ENCODE assay signal across 20 mouse cellular contexts in genomic region chr4:141297934-141298333, GRCm38 (mm10). TPM values are rescaled to one million over a fixed set of nuclear protein-coding genes. Genes with fewer than 3 reads are reported as not detected.
"Had no signal": no experiment of that assay in that cellular context is flagged by ENCODE, and none has a peak within 500 bp of the region (broad histone marks: within the 10 kb centered on the region; RNA-seq: fewer than 3 reads in every experiment).

No protein-coding gene starts in this region.

- H3K9me3 ChIP-seq: limb, embryonic 10.5 days; limb, embryonic 13.5 days; liver, embryonic 12.5 days; liver, embryonic 15.5 days; lung, embryonic 15.5 days; megakaryocyte, embryonic 14.5 days; midbrain, embryonic 10.5 days; midbrain, embryonic 13.5 days had no signal

- H3K4me2 ChIP-seq: limb, embryonic 13.5 days; liver, embryonic 12.5 days; liver, embryonic 15.5 days; lung, embryonic 15.5 days; midbrain, embryonic 13.5 days had no signal

- H3K36me3 ChIP-seq: limb, embryonic 10.5 days; limb, embryonic 13.5 days; liver, embryonic 12.5 days; liver, embryonic 15.5 days; lung, embryonic 15.5 days; midbrain, embryonic 10.5 days; midbrain, embryonic 13.5 days had no signal

- H3K4me3 ChIP-seq: limb, embryonic 10.5 days; limb, embryonic 13.5 days; liver, embryonic 12.5 days; liver, embryonic 15.5 days; lung, embryonic 15.5 days; megakaryocyte, embryonic 14.5 days; midbrain, embryonic 10.5 days; midbrain, embryonic 13.5 days had no signal

- DNase-seq: kidney, adult 9 months; kidney, postnatal 14 days; kidney, postnatal 4 days; layer of hippocampus, adult 9-11 months; liver; lung, adult 18-20 months; lung, postnatal 10 days; lung, postnatal 36 days; thymus, postnatal 4 days had no signal

- H3K9ac ChIP-seq: limb, embryonic 13.5 days; liver, embryonic 12.5 days; liver, embryonic 15.5 days; lung, embryonic 15.5 days; midbrain, embryonic 13.5 days had no signal

- H3K27ac ChIP-seq: limb, embryonic 10.5 days; limb, embryonic 13.5 days; liver, embryonic 12.5 days; liver, embryonic 15.5 days; lung, embryonic 15.5 days; midbrain, embryonic 10.5 days; midbrain, embryonic 13.5 days; stomach, postnatal 0 days had no signal

- ATAC-seq: liver, embryonic 12.5 days; midbrain, embryonic 13.5 days; midbrain, embryonic 16.5 days had no signal

RNA-seq across cellular contexts. Expression of gene Epha2, which starts 3.1 kb away (rescaled TPM):
- total RNA-seq: monocyte, adult 5-6 weeks had no signal

RNA-seq across cellular contexts. Expression of gene Arhgef19, which starts 58.6 kb away (rescaled TPM):
- total RNA-seq: monocyte, adult 5-6 weeks had no signal
